Mouse (Mus musculus): ENCODE data around the gene Arxes2. TPM values are rescaled to one million over a fixed set of nuclear protein-coding genes. Genes with fewer than 3 reads are reported as not detected.
"Not testable (repeated sequence)": the region's sequence is repeated elsewhere in the genome, so short reads cannot be mapped to it uniquely, and the experiment has no call there.

Gene Arxes2
- 1 to 10 TPM; 1.4 to 2.2 TPM for total RNA-seq (2021)

- intact Hi-C loops (cut with DNase I); DNase-seq: not testable (repeated sequence)
These were observed at the start of gene Arxes2 for GRCm38 (mm10) chrX:135993664-135994119. TSS of gene Arxes2 (plus strand) at chrX:135993824.

GRCm38 (mm10) chrX:135948699-135949437 lies 44.8 kb upstream of the Arxes2 start:
- DNase-seq, result no peak
- intact Hi-C loops (cut with DNase I), result no loop called here

GRCm38 (mm10) chrX:135956988-135957690 lies 36.5 kb upstream of the Arxes2 start:
- intact Hi-C loops (cut with DNase I), result no loop called here
- no peak for DNase-seq

- no peak for DNase-seq
- intact Hi-C loops (cut with DNase I), result no loop called here
These were observed 35.9 kb upstream of the Arxes2 start for GRCm38 (mm10) chrX:135957691-135958081.

- DNase-seq, result peak in 1 of 2 experiments; percentile 4
- intact Hi-C loops (cut with DNase I), result no loop called here
These were observed 34.9 kb upstream of the Arxes2 start for GRCm38 (mm10) chrX:135958589-135959225.

- intact Hi-C loops (cut with DNase I), result no loop called here
- no peak for DNase-seq
These were observed 34.1 kb upstream of the Arxes2 start for GRCm38 (mm10) chrX:135959536-135959935.

GRCm38 (mm10) chrX:135962342-135962741 lies 31.3 kb upstream of the Arxes2 start:
- DNase-seq, result no peak
- intact Hi-C loops (cut with DNase I), result no loop called here

- intact Hi-C loops (cut with DNase I), result loop anchor here (1.0 kb wide), 1 partner anchor 157 kb away; no protein-coding TSS in a partner anchor
- no peak for DNase-seq
These were observed 30.5 kb upstream of the Arxes2 start for GRCm38 (mm10) chrX:135963130-135963529.

- intact Hi-C loops (cut with DNase I), result loop anchor here (1.0 kb wide), 1 partner anchor 157 kb away; no protein-coding TSS in a partner anchor
- no peak for DNase-seq
These were observed 30.0 kb upstream of the Arxes2 start for GRCm38 (mm10) chrX:135963629-135964028.

GRCm38 (mm10) chrX:135973597-135974423 lies 19.8 kb upstream of the Arxes2 start:
- intact Hi-C loops (cut with DNase I), result no loop called here
- DNase-seq, result no peak

GRCm38 (mm10) chrX:135974424-135975225 lies 19.0 kb upstream of the Arxes2 start:
- intact Hi-C loops (cut with DNase I), result no loop called here
- DNase-seq, result no peak

- DNase-seq, result peak; percentile 66 to 77
- intact Hi-C loops (cut with DNase I), result no loop called here
These were observed 18.4 kb upstream of the Arxes2 start for GRCm38 (mm10) chrX:135975226-135975552.

GRCm38 (mm10) chrX:135984539-135985260 lies 8.9 kb upstream of the Arxes2 start:
- intact Hi-C loops (cut with DNase I), result no loop called here
- DNase-seq, result no peak

GRCm38 (mm10) chrX:135986267-135986666 lies 7.4 kb upstream of the Arxes2 start:
- intact Hi-C loops (cut with DNase I), result no loop called here
- DNase-seq, result no peak

GRCm38 (mm10) chrX:135990661-135991060 lies 3.0 kb upstream of the Arxes2 start:
- intact Hi-C loops (cut with DNase I), result no loop called here

GRCm38 (mm10) chrX:135993192-135993594 lies 431 bp upstream of the Arxes2 start:
- DNase-seq; intact Hi-C loops (cut with DNase I): not testable (repeated sequence)

More at GRCm38 (mm10) chrX:135990661-135991060, 3.0 kb upstream of the Arxes2 start:
- no peak for DNase-seq

GRCm38 (mm10) chrX:136007199-136007843 lies 13.7 kb downstream of the Arxes2 start:
- intact Hi-C loops (cut with DNase I), result no loop called here
- DNase-seq, result no peak

GRCm38 (mm10) chrX:136014392-136014791 lies 20.8 kb downstream of the Arxes2 start:
- intact Hi-C loops (cut with DNase I), result no loop called here
- no peak for DNase-seq

Data from heart, postnatal 36 days (tissue).